Mouse (Mus musculus) thymus, postnatal 4 days (tissue): Measurements from ENCODE around the gene Prdx6b.

Source experiments
- DNase-seq: peaks from one replicate; pipeline ENCODE4 v3.0.0; 2021

Gene Prdx6b

DNA sequence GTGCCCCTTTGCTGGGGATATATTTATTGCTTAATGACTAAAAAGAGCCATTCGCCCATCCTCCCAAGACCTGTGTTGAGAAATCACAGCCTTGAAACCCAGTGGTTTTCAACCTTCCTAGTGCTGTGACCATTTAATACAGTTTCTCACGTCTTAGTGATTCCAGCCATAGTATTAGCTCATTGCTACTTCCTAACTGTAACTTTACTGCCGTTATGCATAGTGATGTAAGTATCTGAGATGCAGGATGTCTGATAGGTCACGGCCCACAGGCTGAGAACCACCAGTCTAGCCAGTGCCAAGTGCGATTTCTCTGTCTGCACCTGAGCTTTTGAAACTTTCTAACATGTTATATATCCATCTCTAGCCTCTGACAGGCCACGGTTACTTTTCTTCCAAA lies 35.0 kb downstream of the Prdx6b start:
- no peak for DNase-seq

DNA sequence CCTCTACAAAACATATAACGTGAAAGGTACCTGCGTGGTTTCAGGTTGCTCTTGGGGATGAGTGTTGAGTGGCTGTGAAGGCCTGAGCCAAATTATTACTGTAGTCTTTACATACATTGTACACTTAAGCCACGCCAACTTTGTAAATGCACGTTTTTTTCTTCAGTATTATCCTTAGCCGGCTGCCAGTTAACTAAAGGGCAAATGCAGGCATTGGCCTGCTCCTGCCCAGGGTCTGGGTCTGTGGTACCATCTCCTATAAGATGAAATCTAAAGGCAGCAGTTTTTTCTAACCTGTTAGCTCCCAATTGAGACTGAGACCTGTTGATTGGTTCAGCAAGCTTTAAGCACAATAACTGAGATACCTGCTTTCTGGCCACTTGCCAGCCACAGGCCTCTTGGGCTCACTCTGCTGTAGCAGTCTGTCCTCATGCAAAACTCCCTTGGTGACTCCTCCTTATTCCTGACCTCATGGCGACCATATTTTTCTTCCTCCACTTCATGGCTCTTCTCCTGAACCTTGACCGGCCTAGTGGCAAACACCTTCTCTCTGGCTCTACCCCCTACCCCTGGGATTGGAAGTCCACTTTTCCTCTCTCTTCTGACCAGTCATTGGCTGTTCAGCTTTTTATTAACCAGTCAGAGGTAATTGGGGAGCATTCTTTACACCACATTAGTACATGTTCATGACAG lies 36.8 kb downstream of the Prdx6b start:
- DNase-seq, result no peak

DNA sequence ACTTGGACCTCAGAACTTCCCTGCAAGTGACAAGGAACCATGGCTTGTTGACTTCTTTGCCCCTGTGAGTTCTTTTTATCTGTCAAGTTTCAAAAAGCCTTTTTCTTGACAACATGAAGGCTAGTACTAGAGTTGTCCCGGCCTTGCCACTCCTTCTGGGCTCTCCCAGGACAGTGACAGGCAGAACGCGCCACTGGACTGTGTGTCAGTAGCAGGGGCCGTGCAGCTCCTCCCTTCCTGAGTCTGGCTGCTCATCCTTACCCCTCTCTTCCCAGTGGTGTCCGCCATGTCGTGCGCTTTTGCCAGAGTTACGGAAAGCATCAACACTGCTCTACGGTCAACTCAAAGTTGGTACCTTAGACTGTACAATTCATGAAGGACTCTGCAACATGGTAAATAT lies 48.3 kb downstream of the Prdx6b start:
- no peak for DNase-seq
